Mouse (Mus musculus) limb, embryonic 13.5 days (tissue): Measurements from ENCODE around the gene Gucd1. TPM values are rescaled to one million over a fixed set of nuclear protein-coding genes. Genes with fewer than 3 reads are reported as not detected.
A peak's percentile ranks its signal among the peaks of the same experiment; 100 is the strongest.
"Not testable (repeated sequence)": the region's sequence is repeated elsewhere in the genome, so short reads cannot be mapped to it uniquely, and the experiment has no call there.

Experiments used
- ATAC-seq: fragments of 200-750 bp; cut with Nextera tagmentation; 2 replicates; pipeline ENCODE4 v1.8.0; 2017; ENCODE audit warnings: low read depth, moderate number of reproducible peaks, moderate TSS enrichment; ENCODE audit not compliant: low FRiP score
- H3K27ac ChIP-seq: fragments of 300-500 bp; sonication (generic); 2 replicates; pipeline ENCODE4 v1.5.1; 2015; ENCODE audit warnings: inconsistent platforms, mild to moderate bottlenecking, moderate library complexity
- H3K27me3 ChIP-seq: fragments of 300-500 bp; sonication (generic); 2 replicates; pipeline ENCODE4 v1.6.1; 2015; ENCODE audit warnings: mild to moderate bottlenecking, inconsistent platforms
- H3K36me3 ChIP-seq: fragments of 300-500 bp; sonication (generic); 2 replicates; pipeline ENCODE4 v1.6.1; 2015; ENCODE audit warnings: inconsistent platforms, mild to moderate bottlenecking, moderate library complexity
- H3K4me1 ChIP-seq: fragments of 300-500 bp; sonication (generic); 2 replicates; pipeline ENCODE4 v1.6.1; 2015; ENCODE audit warnings: inconsistent platforms
- H3K4me2 ChIP-seq: fragments of 300-500 bp; sonication (generic); replicated peaks from 2 replicates; pipeline ENCODE4 v1.6.1; 2015; ENCODE audit warnings: inconsistent platforms, mild to moderate bottlenecking, moderate library complexity
- H3K4me3 ChIP-seq: fragments of 300-500 bp; sonication (generic); 2 replicates; pipeline ENCODE4 v1.5.1; 2015; ENCODE audit warnings: moderate library complexity, mild to moderate bottlenecking, inconsistent platforms
- H3K9ac ChIP-seq: fragments of 300-500 bp; sonication (generic); 2 replicates; pipeline ENCODE4 v1.6.1; 2015; ENCODE audit warnings: mild to moderate bottlenecking, inconsistent platforms
- H3K9me3 ChIP-seq: fragments of 300-500 bp; sonication (generic); 2 replicates; pipeline ENCODE4 v1.6.1; 2016; ENCODE audit warnings: inconsistent platforms
- WGBS: fragments of 180-500 bp; shearing (Covaris S2); methylation state at CpG from one replicate; pipeline ENCODE4 v1.1.7; 2015; 5-methylcytosine and 5-hydroxymethylcytosine counted together
- polyA plus RNA-seq: library from polyadenylated mRNA; unstranded; fragments of >200 nt; fragmentation: Nextera tagmentation; extraction: Ambion mirVana; gene quantifications from 2 replicates; pipeline ENCODE4 v1.2.1, GENCODE M21; 2015

Gucd1 gene
- polyA plus RNA-seq, 1 experiment from 2014 or later = 29.2 TPM

DNA sequence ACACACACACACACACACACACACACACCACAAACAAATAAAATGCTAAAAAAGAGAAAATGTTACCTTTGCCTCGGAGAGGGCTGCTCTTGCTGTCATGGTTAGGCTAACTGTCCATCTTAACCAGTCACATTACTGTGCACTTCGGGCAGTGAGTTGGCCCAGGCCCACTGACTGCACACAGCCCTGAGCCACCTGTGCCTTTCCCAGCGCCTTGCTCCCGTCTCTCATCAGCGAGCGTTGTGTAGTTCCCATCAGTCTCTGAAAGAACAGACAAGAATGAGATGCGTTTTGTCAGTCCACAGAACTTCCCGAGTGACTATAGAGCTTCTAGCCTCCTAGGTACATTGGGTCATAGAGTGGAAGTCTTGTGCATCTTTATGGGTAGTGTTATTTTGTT, 16.4 kb upstream of the Gucd1 start:
- no peak overlapping the region for H3K9ac ChIP-seq
- WGBS = 93% methylated on average over 8 of the region's 8 CpGs
- no peaks in the 10 kb centered on the region for H3K27me3 ChIP-seq
- ATAC-seq = no peak
- no peaks in the 10 kb centered on the region for H3K4me1 ChIP-seq
- H3K4me2 ChIP-seq = no peak overlapping the region
- no peaks in the 10 kb centered on the region for H3K9me3 ChIP-seq
- H3K27ac ChIP-seq = no peak overlapping the region
- H3K4me3 ChIP-seq = no peak overlapping the region
- H3K36me3 ChIP-seq = peaks cover 72% of the 10 kb centered on the region

DNA sequence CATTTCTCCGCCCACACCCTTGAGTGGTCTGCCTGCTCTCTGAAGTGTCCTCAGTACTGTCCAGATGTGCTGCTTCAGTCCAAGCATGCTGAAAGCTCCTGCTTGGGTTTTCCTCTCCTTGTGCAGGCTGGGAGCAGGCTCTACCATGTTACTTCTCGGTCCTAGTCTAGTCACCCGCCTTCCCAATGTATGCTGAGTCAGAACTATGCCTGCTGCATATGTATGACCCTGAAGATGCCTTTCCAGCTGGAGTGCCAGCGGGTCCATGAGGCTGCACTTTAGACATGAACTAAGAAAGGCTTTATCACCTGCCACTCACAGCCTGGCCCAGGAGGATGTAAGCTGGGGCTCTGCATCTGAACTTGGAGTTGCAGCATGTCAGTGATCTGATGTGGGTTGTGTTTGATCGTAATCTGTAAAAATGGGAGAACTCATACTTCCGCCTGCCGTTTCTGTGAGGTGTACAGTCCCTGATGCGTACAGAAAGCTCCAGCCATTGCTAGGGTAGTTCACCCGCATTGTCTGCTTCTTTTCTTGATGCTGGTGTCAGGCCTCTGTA, 13.8 kb upstream of the Gucd1 start:
- WGBS = 86% methylated on average over 9 of the region's 9 CpGs
- no peaks in the 10 kb centered on the region for H3K9me3 ChIP-seq
- H3K9ac ChIP-seq = no peak overlapping the region
- H3K4me1 ChIP-seq = no peaks in the 10 kb centered on the region
- H3K4me3 ChIP-seq = no peak overlapping the region
- H3K4me2 ChIP-seq = no peak overlapping the region
- H3K27me3 ChIP-seq = no peaks in the 10 kb centered on the region
- no peak for ATAC-seq
- H3K36me3 ChIP-seq = peaks cover 82% of the 10 kb centered on the region
- H3K27ac ChIP-seq = no peak overlapping the region

DNA sequence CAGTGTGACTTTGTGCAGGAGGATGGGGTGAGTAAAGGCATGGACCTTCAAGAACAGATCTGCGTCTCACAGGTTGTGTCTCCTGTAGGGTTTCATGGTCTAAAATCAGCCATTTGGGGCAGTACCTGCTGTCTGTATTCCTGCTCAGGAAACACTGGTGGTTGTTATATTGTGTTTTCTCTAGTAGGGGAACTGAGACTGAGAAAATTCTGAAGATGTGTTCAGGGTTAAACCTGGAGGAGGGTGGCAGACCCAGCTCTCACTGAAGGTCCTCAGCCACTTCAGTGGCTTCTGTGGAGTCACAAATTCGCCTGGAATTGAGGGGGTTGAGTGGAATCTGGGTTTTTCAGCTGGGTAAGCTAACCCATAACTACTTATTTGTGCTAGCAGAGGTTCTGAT, 12.6 kb upstream of the Gucd1 start:
- WGBS = 83% methylated on average over 2 of the region's 2 CpGs

DNA sequence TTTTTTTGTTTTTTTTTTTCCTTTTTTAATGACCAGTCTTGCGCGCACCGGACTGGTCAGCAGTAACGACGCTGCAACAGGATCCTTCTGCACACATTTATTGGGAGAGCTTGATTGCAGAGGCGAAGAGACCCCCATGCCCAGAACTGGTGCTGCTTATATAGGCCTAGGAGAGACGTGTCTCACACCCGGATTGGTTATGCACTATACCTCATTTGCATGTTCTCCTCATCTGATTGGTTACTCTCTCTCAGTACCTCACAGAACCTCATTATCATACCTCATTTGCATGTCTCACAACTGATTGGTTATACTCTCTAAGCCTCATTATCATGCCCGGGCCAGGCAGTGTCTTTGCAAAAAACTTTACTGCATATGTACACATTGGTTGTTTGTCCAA, 7.7 kb upstream of the Gucd1 start:
- H3K27me3 ChIP-seq, ATAC-seq, H3K4me2 ChIP-seq, H3K9ac ChIP-seq, H3K4me1 ChIP-seq, H3K4me3 ChIP-seq, H3K27ac ChIP-seq, H3K9me3 ChIP-seq: not testable (repeated sequence)
- 92% methylated on average over 9 of the region's 9 CpGs for WGBS
- peaks cover 73% of the 10 kb centered on the region for H3K36me3 ChIP-seq

More for the DNA sequence above, 12.6 kb upstream of the Gucd1 start:
- no peak for ATAC-seq
- no peaks in the 10 kb centered on the region for H3K9me3 ChIP-seq
- H3K36me3 ChIP-seq = peaks cover 78% of the 10 kb centered on the region
- H3K4me1 ChIP-seq = no peaks in the 10 kb centered on the region
- no peak overlapping the region for H3K4me3 ChIP-seq
- H3K27ac ChIP-seq = no peak overlapping the region
- no peak overlapping the region for H3K4me2 ChIP-seq
- no peaks in the 10 kb centered on the region for H3K27me3 ChIP-seq
- no peak overlapping the region for H3K9ac ChIP-seq

GRCm38 (mm10) chr10:75521643-75522042, 3.9 kb upstream of the Gucd1 start:
- no peak overlapping the region for H3K27ac ChIP-seq
- H3K36me3 ChIP-seq = peaks cover 66% of the 10 kb centered on the region
- H3K4me3 ChIP-seq = no peak overlapping the region
- H3K9me3 ChIP-seq = no peaks in the 10 kb centered on the region
- no peak for ATAC-seq
- H3K4me1 ChIP-seq = peaks cover 15% of the 10 kb centered on the region
- 83% methylated on average over 4 of the region's 4 CpGs for WGBS
- H3K27me3 ChIP-seq = no peaks in the 10 kb centered on the region
- H3K9ac ChIP-seq = no peak overlapping the region
- H3K4me2 ChIP-seq = no peak overlapping the region

DNA sequence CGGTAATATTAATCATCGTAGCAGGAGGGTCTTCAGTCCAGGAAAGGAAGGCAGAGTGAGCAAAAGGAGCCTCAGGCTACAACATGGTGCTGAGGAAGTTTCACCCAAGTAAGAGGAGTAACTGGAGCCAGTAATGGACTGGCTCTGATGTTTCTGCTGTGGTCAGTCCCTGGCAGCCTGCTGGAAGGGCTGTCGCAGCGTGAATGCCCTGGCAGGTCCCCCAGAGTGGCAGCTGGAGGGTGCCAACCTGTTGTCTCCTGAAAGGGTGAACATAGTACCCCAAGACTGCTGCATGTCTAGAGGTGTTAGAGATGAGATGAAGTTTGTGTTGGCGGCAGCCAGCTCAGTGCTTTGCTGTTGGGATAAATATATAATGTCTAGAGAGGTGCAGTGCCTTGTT, 2.8 kb upstream of the Gucd1 start:
- 90% methylated on average over 5 of the region's 5 CpGs for WGBS
- no peak overlapping the region for H3K9ac ChIP-seq
- H3K36me3 ChIP-seq = peaks cover 60% of the 10 kb centered on the region
- H3K27me3 ChIP-seq = no peaks in the 10 kb centered on the region
- no peak overlapping the region for H3K4me3 ChIP-seq
- no peak for ATAC-seq
- no peak overlapping the region for H3K4me2 ChIP-seq
- peaks cover 26% of the 10 kb centered on the region for H3K4me1 ChIP-seq
- no peaks in the 10 kb centered on the region for H3K9me3 ChIP-seq
- no peak overlapping the region for H3K27ac ChIP-seq

GRCm38 (mm10) chr10:75517073-75517757, 557 bp downstream of the Gucd1 start, which contains the start of gene Snrpd3:
Gene Snrpd3 (plus strand): TSS chr10:75517551.
- ATAC-seq = peak; percentile 97
- Histone ChIP-seq H3K4me3 (peak within 1 kb of the TSS; percentile 68), H3K27ac (peak within 1 kb of the TSS; percentile 96), H3K4me2 (peak within 1 kb of the TSS; percentile 95), H3K9me3 (no peaks in the 10 kb centered on the region), H3K4me1 (peaks cover 28% of the 10 kb centered on the region), H3K27me3 (no peaks in the 10 kb centered on the region), H3K36me3 (peaks cover 37% of the 10 kb centered on the region), H3K9ac (peak within 1 kb of the TSS; percentile 89)
- WGBS = 1% methylated on average over 39 of the region's 52 CpGs

DNA sequence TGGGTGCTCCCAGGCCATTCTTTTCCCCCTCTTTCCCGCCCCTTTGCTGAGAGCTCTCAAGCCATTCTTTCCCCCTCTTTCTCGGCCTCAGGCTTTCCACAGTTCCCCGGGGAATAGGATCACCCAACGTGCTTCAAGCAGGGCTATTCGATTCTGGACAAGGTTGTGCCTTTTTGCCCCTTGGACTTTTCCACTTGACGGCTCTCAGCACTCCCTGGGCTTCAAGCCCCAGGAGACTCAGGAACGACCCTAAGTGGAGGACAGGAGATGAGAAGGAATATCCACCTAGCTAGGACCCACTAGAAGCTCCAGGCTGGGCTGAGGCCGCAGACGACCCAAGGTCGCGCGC, 1.1 kb downstream of the Gucd1 start:
- peak overlapping the region; percentile 89 for H3K9ac ChIP-seq
- H3K27me3 ChIP-seq = no peaks in the 10 kb centered on the region
- H3K9me3 ChIP-seq = no peaks in the 10 kb centered on the region
- peaks cover 37% of the 10 kb centered on the region for H3K36me3 ChIP-seq
- peaks cover 28% of the 10 kb centered on the region for H3K4me1 ChIP-seq
- 2% methylated on average over 12 of the region's 12 CpGs for WGBS
- H3K4me2 ChIP-seq = peak overlapping the region; percentile 95
- peak overlapping the region; percentile 68 for H3K4me3 ChIP-seq
- ATAC-seq = no peak
- peak overlapping the region; percentile 96 for H3K27ac ChIP-seq

DNA sequence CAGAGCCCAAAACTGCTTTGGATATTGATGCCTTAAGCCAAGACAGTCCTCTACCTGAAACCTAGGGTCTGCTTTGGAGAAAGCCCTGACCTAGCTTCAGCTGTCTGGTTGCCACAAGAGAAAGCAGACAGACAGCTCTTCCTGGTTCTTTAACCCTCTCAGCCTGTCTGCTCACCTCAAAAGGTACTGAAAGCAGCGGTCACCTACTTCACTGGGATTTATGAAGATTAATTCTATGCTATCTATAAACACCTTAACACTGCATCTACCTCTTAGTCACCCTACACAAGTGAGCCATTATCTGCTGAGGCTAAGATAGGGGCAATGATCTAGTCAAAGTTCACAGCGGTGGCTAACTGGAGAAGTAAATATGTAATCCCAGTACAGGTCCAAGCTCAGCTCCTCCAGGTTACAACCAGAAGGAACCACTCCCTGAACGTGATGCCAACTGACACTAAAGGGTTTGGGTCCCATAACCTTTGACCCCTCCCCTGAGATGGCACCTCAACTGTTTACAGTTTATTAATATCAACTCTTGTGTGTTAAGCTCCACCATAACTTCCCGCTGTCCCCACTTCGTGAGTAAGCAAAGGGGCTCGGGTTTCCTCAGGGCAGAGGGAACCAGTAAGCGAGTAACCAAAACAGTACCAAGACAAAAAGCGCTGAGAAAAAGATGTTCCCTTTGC, 1.6 kb downstream of the Gucd1 start:
- H3K4me1 ChIP-seq = peaks cover 28% of the 10 kb centered on the region
- H3K36me3 ChIP-seq = peaks cover 37% of the 10 kb centered on the region
- no peaks in the 10 kb centered on the region for H3K9me3 ChIP-seq
- peak overlapping the region; percentile 68 for H3K4me3 ChIP-seq
- H3K27ac ChIP-seq = peak overlapping the region; percentile 96; the same call in 1 of the 2 replicates
- ATAC-seq = no peak
- H3K27me3 ChIP-seq = no peaks in the 10 kb centered on the region
- peak overlapping the region; percentile 89 for H3K9ac ChIP-seq
- peak overlapping the region; percentile 95 for H3K4me2 ChIP-seq
- WGBS = 23% methylated on average over 8 of the region's 8 CpGs

DNA sequence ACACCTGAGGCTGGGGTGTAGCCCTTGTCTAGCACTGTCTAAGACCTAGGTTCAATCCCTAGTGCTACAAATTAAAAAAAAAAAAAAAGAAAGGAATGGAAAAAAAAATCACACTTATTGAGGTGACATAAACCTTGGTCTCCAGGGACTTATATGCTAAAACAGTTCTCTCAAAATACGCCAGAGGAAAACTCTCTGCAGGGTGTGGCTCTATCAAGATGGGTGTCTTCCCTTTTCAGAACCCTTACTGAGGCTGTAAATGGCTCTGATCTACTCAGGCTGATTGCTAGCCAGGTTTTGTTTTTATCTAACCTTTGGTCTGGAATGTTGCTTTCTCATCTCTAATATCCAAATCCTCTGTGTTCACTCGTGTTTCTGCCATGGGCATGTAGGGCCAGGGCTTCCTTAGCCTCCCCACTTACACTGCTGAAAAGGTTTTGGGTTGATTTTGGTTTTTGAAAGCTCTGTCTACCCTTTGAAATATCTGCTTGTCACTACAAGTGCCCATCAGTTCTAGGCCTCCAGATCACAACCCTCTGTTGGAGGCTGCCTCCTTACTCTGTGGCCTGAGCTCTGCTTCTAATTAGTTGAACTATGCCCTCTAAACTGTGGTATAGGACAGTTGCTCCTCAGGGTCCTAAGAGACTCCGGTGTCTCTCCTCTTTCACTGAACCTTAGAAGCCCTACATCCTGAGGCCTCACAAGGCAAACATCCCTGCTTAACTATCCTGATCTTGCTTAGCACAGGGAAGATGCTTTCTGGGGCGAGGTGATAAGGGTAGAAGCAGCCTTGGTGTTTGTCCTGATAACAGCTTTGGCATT, 2.3 kb downstream of the Gucd1 start:
- no peaks in the 10 kb centered on the region for H3K9me3 ChIP-seq
- no peaks in the 10 kb centered on the region for H3K27me3 ChIP-seq
- WGBS = 63% methylated on average over 4 of the region's 4 CpGs
- no peak overlapping the region for H3K27ac ChIP-seq
- peak overlapping the region; percentile 68 for H3K4me3 ChIP-seq
- no peak for ATAC-seq
- peaks cover 37% of the 10 kb centered on the region for H3K36me3 ChIP-seq
- H3K4me2 ChIP-seq = peak overlapping the region; percentile 95
- H3K9ac ChIP-seq = peak overlapping the region; percentile 89; the same call in 1 of the 2 replicates
- H3K4me1 ChIP-seq = peaks cover 28% of the 10 kb centered on the region

DNA sequence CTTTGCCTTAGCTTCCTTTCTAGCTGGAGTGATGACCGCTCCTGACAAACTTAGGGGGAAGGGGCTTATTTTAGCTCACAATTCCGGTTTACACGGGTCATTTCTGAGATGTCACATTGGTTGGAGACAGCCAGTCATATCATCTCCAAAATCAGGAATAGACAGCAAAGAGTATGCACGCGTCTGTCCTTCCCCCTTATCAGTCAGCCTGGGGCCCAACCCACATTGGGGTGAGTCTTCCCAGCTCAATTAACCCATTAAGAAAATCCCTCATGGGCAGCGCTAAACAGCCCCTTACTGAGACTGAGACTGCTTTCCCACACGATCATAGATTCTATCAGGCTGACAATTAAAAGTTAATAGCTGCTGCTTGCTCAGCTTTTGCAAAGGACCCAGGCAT, 3.4 kb downstream of the Gucd1 start:
- Histone ChIP-seq H3K4me3 (no peak overlapping the region), H3K4me1 (peaks cover 22% of the 10 kb centered on the region), H3K27ac (no peak overlapping the region), H3K9me3 (no peaks in the 10 kb centered on the region), H3K4me2 (no peak overlapping the region), H3K36me3 (peaks cover 37% of the 10 kb centered on the region), H3K9ac (no peak overlapping the region), H3K27me3 (no peaks in the 10 kb centered on the region)
- ATAC-seq = no peak
- WGBS = 81% methylated on average over 7 of the region's 7 CpGs
